Mouse (Mus musculus) liver, postnatal 0 days (tissue): ENCODE results near the gene Tac2.

ENCODE experiments used
- CTCF ChIP-seq: sonication (generic); IDR thresholded peaks from 2 replicates; pipeline ENCODE4 v1.5.1; 2016; ENCODE audit warnings: antibody characterized with exemption, low read depth
- EP300 ChIP-seq: IDR thresholded peaks from 2 replicates; pipeline ENCODE4 v1.6.1; 2016; ENCODE audit warnings: antibody characterized with exemption, low read depth, mild to moderate bottlenecking

GRCm38 (mm10) chr10:127694636-127695035, 29.6 kb upstream of the Tac2 start:
- peak; percentile 79 for TF ChIP-seq CTCF
- TF ChIP-seq EP300, result no peak
